23 mouse cellular contexts compared by ENCODE assay signal in the genomic region with DNA sequence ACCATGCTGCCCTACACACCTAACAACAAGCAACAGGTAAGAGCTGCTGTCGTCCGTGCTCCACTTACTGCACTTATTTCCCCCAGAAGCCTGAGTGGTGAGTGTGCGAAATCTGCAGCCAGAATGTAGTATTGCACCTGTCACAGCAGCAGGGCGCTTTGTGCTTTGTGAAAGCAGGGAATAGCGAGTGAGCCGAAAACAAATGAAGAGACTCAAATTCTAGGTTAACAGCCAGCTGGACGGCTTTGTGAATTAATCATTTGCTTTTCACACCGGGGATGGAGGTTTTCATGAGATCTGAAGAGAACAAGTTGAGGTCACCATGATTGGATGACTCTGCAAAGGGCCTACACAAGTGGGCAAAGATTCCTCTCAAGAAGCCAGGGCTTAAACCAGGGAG.
DNase-seq lines count a peak whose midpoint lies in the region; ATAC-seq and TF ChIP-seq lines count a peak whose summit lies in the region.
"Had no signal": no experiment of that assay in that cellular context is flagged by ENCODE, and none has a peak within 500 bp of the region (broad histone marks: within the 10 kb centered on the region; RNA-seq: fewer than 3 reads in every experiment).

No protein-coding gene starts in this region.

- no peak overlapping the region for H3K27ac ChIP-seq in forebrain, embryonic 14.5 days (ENCODE audit: low read depth, low read length)
- no peak overlapping the region for H3K27ac ChIP-seq in forebrain, embryonic 13.5 days
- no peak overlapping the region for H3K27ac ChIP-seq in intestine, postnatal 0 days (ENCODE audit: low read depth, low read length)
- H3K27ac ChIP-seq: embryonic facial prominence, embryonic 15.5 days; forebrain, embryonic 10.5 days; hindbrain, embryonic 15.5 days; kidney, postnatal 0 days; limb, embryonic 10.5 days; midbrain, embryonic 10.5 days; neural tube, embryonic 15.5 days had no signal

- H3K9me3 ChIP-seq in forebrain, embryonic 14.5 days (replicated peaks; ENCODE audit: control insufficient read depth, low read length) = no peaks in the 10 kb centered on the region
- H3K9me3 ChIP-seq in forebrain, embryonic 13.5 days (replicated peaks) = no peaks in the 10 kb centered on the region
- no peaks in the 10 kb centered on the region for H3K9me3 ChIP-seq in intestine, postnatal 0 days (ENCODE audit: control insufficient read depth)
- H3K9me3 ChIP-seq: embryonic facial prominence, embryonic 15.5 days; forebrain, embryonic 10.5 days; heart, embryonic 12.5 days; hindbrain, embryonic 15.5 days; limb, embryonic 10.5 days; midbrain, embryonic 10.5 days; neural tube, embryonic 15.5 days had no signal

- no peak for TF ChIP-seq CTCF in brain, embryonic 14.5 days (IDR thresholded peaks at IDR 0.05; ENCODE audit: borderline replicate concordance, extremely low read depth, insufficient read depth, insufficient read length)
- no peak for TF ChIP-seq CTCF in intestine, postnatal 0 days (IDR thresholded peaks at IDR 0.05; ENCODE audit: low read depth)

- TF ChIP-seq POLR2A in brain, embryonic 14.5 days (IDR thresholded peaks at IDR 0.05; ENCODE audit: borderline replicate concordance, extremely low read depth, insufficient read depth, insufficient read length, poor library complexity, severe bottlenecking) = no peak

- H3K4me3 ChIP-seq in forebrain, embryonic 14.5 days (ENCODE audit: low read depth, low read length) = no peak overlapping the region
- H3K4me3 ChIP-seq in forebrain, embryonic 13.5 days = no peak overlapping the region
- no peak overlapping the region for H3K4me3 ChIP-seq in intestine, postnatal 0 days (ENCODE audit: low read depth, low read length)
- H3K4me3 ChIP-seq: embryonic facial prominence, embryonic 15.5 days; forebrain, embryonic 10.5 days; heart, embryonic 12.5 days; hindbrain, embryonic 15.5 days; limb, embryonic 10.5 days; midbrain, embryonic 10.5 days; myocyte; neural tube, embryonic 15.5 days had no signal

- 0 out of 2 replicates have a peak, but pooled peaks cover 11% of the 10 kb centered on the region for H3K36me3 ChIP-seq in forebrain, embryonic 14.5 days (ENCODE audit: control insufficient read depth, insufficient read depth, low read length)
- peaks cover 29% of the 10 kb centered on the region for H3K36me3 ChIP-seq in forebrain, embryonic 13.5 days (ENCODE audit: poor library complexity, severe bottlenecking)
- H3K36me3 ChIP-seq in intestine, postnatal 0 days (ENCODE audit: control insufficient read depth, insufficient read depth) = peaks cover 6% of the 10 kb centered on the region; the same call in 1 of the 2 replicates
- H3K36me3 ChIP-seq: hindbrain, embryonic 15.5 days had no signal

- DNase-seq in forebrain, embryonic 14.5 days (ENCODE audit: low spot score) = peak; percentile 30
- peak; percentile 78 for DNase-seq in kidney, adult 9 months
- DNase-seq in kidney, postnatal 25 days = no peak
- peak; percentile 55 for DNase-seq in brain, embryonic 14.5 days (ENCODE audit: low read depth)
- DNase-seq in cerebellum, postnatal 10 days = peak; percentile 42 to 44
- no peak for DNase-seq in adrenal gland, postnatal 14 days
- DNase-seq: adrenal gland, adult 2 months; lung, embryonic 14.5 days; lung, postnatal 4 days; retina, postnatal 1 day; thymus, postnatal 36 days had no signal

- H3K4me1 ChIP-seq in forebrain, embryonic 14.5 days (ENCODE audit: control insufficient read depth, insufficient read depth, low read length) = peaks cover 3% of the 10 kb centered on the region; the same call in 1 of the 2 replicates
- peaks cover 10% of the 10 kb centered on the region; the same call in 1 of the 2 replicates for H3K4me1 ChIP-seq in forebrain, embryonic 13.5 days
- H3K4me1 ChIP-seq in intestine, postnatal 0 days (replicated peaks; ENCODE audit: control insufficient read depth, insufficient read depth, low read length) = no peaks in the 10 kb centered on the region
- H3K4me1 ChIP-seq: embryonic facial prominence, embryonic 15.5 days; forebrain, embryonic 10.5 days; hindbrain, embryonic 15.5 days; limb, embryonic 10.5 days; midbrain, embryonic 10.5 days; neural tube, embryonic 15.5 days had no signal

- ATAC-seq in forebrain, embryonic 14.5 days = no peak
- no peak for ATAC-seq in forebrain, embryonic 13.5 days
- ATAC-seq in intestine, postnatal 0 days = no peak

- no peak overlapping the region for H3K4me2 ChIP-seq in forebrain, embryonic 14.5 days (ENCODE audit: low read length)
- H3K4me2 ChIP-seq in forebrain, embryonic 13.5 days = no peak overlapping the region
- H3K4me2 ChIP-seq in intestine, postnatal 0 days (replicated peaks; ENCODE audit: low read depth) = no peak overlapping the region
- H3K4me2 ChIP-seq: embryonic facial prominence, embryonic 15.5 days; heart, embryonic 12.5 days; hindbrain, embryonic 15.5 days; liver, embryonic 11.5 days; lung, embryonic 14.5 days; neural tube, embryonic 15.5 days had no signal

- H3K27me3 ChIP-seq in forebrain, embryonic 14.5 days (replicated peaks; ENCODE audit: control insufficient read depth, insufficient read depth, low read length) = no peaks in the 10 kb centered on the region
- no peaks in the 10 kb centered on the region for H3K27me3 ChIP-seq in forebrain, embryonic 13.5 days
- H3K27me3 ChIP-seq in intestine, postnatal 0 days (replicated peaks; ENCODE audit: control insufficient read depth, insufficient read depth, low read length) = no peaks in the 10 kb centered on the region
- H3K27me3 ChIP-seq: embryonic facial prominence, embryonic 15.5 days; heart, embryonic 12.5 days; hindbrain, embryonic 15.5 days; neural tube, embryonic 15.5 days had no signal

- 65% methylated on average over 8 of the region's 8 CpGs for WGBS in forebrain, embryonic 14.5 days
- 71% methylated on average over 8 of the region's 8 CpGs for WGBS in forebrain, embryonic 13.5 days
- WGBS in intestine, postnatal 0 days = 87% methylated on average over 8 of the region's 8 CpGs

- no peak overlapping the region for H3K9ac ChIP-seq in forebrain, embryonic 14.5 days (ENCODE audit: low read length)
- no peak overlapping the region for H3K9ac ChIP-seq in forebrain, embryonic 13.5 days
- H3K9ac ChIP-seq in intestine, postnatal 0 days (ENCODE audit: low read depth, low read length) = no peak overlapping the region
- H3K9ac ChIP-seq: embryonic facial prominence, embryonic 15.5 days; heart, embryonic 12.5 days; hindbrain, embryonic 15.5 days; lung, embryonic 14.5 days; neural tube, embryonic 15.5 days had no signal

Comparison
In these comparisons a context has a peak if more than half of its experiments do, and no peak if none do; other contexts are left out.
1. DNase-seq: peak in forebrain, embryonic 14.5 days (single experiment), kidney, adult 9 months (single experiment), brain, embryonic 14.5 days (single experiment) and cerebellum, postnatal 10 days (2 of 2); none in kidney, postnatal 25 days (0 of 2) and adrenal gland, postnatal 14 days (single experiment).